Mouse (Mus musculus): Measurements from ENCODE around the gene Zfp69. TPM values are rescaled to one million over a fixed set of nuclear protein-coding genes. Genes with fewer than 3 reads are reported as not detected.

The Zfp69 gene
- total and polyA plus RNA-seq, 3 experiments = 0.46 to 2.2 (median 0.89) TPM

DNA sequence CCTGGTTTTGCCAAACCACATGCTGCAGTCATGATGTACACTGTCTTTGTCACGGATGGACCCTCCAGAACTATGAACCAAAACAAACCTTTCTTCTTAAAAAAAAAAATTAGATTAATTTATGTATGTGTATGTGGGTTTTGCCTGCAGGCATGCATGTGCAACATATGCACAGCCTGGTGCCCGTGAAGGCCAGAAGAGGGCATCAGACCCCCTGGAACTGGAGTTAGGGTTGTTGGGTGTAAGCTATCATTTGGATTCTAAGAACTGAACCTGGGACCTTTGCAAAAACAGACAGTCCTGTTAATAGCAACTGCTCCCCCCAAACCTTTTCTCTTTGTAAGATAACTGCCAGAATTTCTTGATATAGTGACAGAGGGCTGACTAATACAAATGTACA is 49.5 kb upstream of the Zfp69 start:
- Histone ChIP-seq H3K9me3 (replicated peaks; ENCODE audit: low read length) (no peaks in the 10 kb centered on the region), H3K4me2 (ENCODE audit: insufficient read depth, low read depth, poor library complexity, severe bottlenecking) (no peak overlapping the region), H3K4me1 (ENCODE audit: control insufficient read depth in 1 of 2, insufficient read depth in 2 of 2) (peaks cover 22 to 83% of the 10 kb centered on the region in 2 experiments), H3K79me2 (replicated peaks; ENCODE audit: control insufficient read depth, extremely low read depth, insufficient read depth, poor library complexity, severe bottlenecking) (peaks cover 74% of the 10 kb centered on the region), H3K9ac (ENCODE audit: insufficient read depth, low read depth) (no peak overlapping the region), H3K27ac (ENCODE audit: insufficient read depth, low read depth) (no peak overlapping the region), H3K27me3 (replicated peaks) (no peaks in the 10 kb centered on the region), H3K36me3 (replicated peaks in 1 of 2; ENCODE audit: control insufficient read depth in 1 of 2, insufficient read depth in 1 of 2, low read length in 1 of 2) (peaks cover 0 to 24% of the 10 kb centered on the region in 2 experiments), H3K4me3 (replicated peaks in 1 of 3; ENCODE audit: low read depth in 2 of 3, low read length in 2 of 3, poor library complexity in 1 of 3) (no peak overlapping the region)
- dilution Hi-C loops (cut with MboI; ENCODE audit: extremely low pct_ligation_motif_present, extremely low pct_unique_long_range_greater_than_20kb, low sequenced_read_pairs) (no loop called here), in situ Hi-C loops (cut with MboI; ENCODE audit: low pct_ligation_motif_present, low pct_unique_long_range_greater_than_20kb, low sequenced_read_pairs) (no loop called here)
- no peak for DNase-seq (ENCODE audit: extremely low read depth)
- TF ChIP-seq POLR2AphosphoS2 (IDR thresholded peaks at IDR 0.05; ENCODE audit: low read depth, low read length) (no peak), IRF4 (IDR thresholded peaks at IDR 0.05; ENCODE audit: low read depth, low read length) (no peak), E2F4 (IDR thresholded peaks at IDR 0.05; ENCODE audit: insufficient replicate concordance, low read depth, low read length) (no peak), EP300 (IDR thresholded peaks at IDR 0.05; ENCODE audit: low read length) (no peak), NRF1 (IDR thresholded peaks at IDR 0.05; ENCODE audit: low read depth, low read length) (no peak), JUN (IDR thresholded peaks at IDR 0.05; ENCODE audit: insufficient read depth, low read depth, low read length) (no peak), TBP (conservative IDR thresholded peaks at IDR 0.05; ENCODE audit: low read depth, low read length) (no peak), SIN3A (IDR thresholded peaks at IDR 0.05; ENCODE audit: low read length) (no peak), BHLHE40 (IDR thresholded peaks at IDR 0.05; ENCODE audit: low read depth, low read length) (no peak), HCFC1 (IDR thresholded peaks at IDR 0.05; ENCODE audit: low read depth, low read length) (no peak), USF1 (IDR thresholded peaks at IDR 0.05; ENCODE audit: low read depth, low read length) (no peak), RAD21 (IDR thresholded peaks at IDR 0.05; ENCODE audit: low read depth, low read length) (peak; percentile 34), TCF12 (IDR thresholded peaks at IDR 0.05; ENCODE audit: low read depth, low read length) (no peak), MEF2A (IDR thresholded peaks at IDR 0.05; ENCODE audit: borderline replicate concordance, low read depth, low read length) (no peak), ZC3H11A (IDR thresholded peaks at IDR 0.05; ENCODE audit: low read depth, low read length) (no peak), CTCF (conservative IDR thresholded peaks at IDR 0.05 in 1 of 2, IDR thresholded peaks at IDR 0.05 in 1 of 2; ENCODE audit: low read depth in 2 of 2, low read length in 2 of 2) (peak in 1 of 2 experiments; percentile 56; a peak in 1 of 4 replicates), MXI1 (IDR thresholded peaks at IDR 0.05; ENCODE audit: low read depth, low read length) (no peak), SMC3 (IDR thresholded peaks at IDR 0.05; ENCODE audit: low read depth, low read length) (peak; percentile 40), JUND (conservative IDR thresholded peaks at IDR 0.05; ENCODE audit: low read depth, low read length) (no peak), UBTF (IDR thresholded peaks at IDR 0.05; ENCODE audit: low read depth, low read length) (no peak), ZNF384 (IDR thresholded peaks at IDR 0.05; ENCODE audit: low read depth, low read length) (no peak), GABPA (IDR thresholded peaks at IDR 0.05; ENCODE audit: insufficient replicate concordance, low read depth, low read length) (no peak), NELFE (IDR thresholded peaks at IDR 0.05; ENCODE audit: low read depth, low read length) (no peak), MYC (IDR thresholded peaks at IDR 0.05; ENCODE audit: low read depth, low read length) (no peak)

All from CH12.LX (cell line).